Mouse (Mus musculus): ENCODE results near the gene Dennd1b. TPM values are rescaled to one million over a fixed set of nuclear protein-coding genes. Genes with fewer than 3 reads are reported as not detected.
A peak's percentile ranks its signal among the peaks of the same experiment; 100 is the strongest.

Gene Dennd1b
- total RNA-seq, 2 experiments from 2014 or later = 18.9 to 20.0 TPM

GRCm38 (mm10) chr1:139161619-139162018 lies 198.4 kb downstream of the Dennd1b start:
- no peak for DNase-seq
- intact Hi-C loops (cut with DNase I) = no loop called here

DNA sequence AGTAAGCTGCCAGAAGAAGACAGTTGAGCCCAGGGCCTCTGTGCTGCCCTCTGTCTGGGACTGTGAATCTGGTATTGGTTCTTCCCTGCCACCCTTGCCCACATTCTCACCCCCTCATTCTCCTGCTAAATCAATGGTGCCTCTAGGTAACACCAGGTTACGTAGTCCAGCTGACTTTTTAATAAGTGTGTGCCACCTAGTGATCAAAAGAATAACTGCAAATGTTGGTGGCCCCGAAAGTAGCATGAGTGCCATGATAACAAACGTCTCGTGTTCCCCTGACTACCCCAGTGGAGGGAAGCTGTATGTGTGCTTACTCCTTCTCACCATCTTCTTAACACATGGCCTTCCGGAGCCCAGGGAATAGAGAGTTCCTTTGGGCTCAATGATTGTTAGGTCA lies 199.6 kb downstream of the Dennd1b start:
- no peak for DNase-seq
- intact Hi-C loops (cut with DNase I) = no loop called here

DNA sequence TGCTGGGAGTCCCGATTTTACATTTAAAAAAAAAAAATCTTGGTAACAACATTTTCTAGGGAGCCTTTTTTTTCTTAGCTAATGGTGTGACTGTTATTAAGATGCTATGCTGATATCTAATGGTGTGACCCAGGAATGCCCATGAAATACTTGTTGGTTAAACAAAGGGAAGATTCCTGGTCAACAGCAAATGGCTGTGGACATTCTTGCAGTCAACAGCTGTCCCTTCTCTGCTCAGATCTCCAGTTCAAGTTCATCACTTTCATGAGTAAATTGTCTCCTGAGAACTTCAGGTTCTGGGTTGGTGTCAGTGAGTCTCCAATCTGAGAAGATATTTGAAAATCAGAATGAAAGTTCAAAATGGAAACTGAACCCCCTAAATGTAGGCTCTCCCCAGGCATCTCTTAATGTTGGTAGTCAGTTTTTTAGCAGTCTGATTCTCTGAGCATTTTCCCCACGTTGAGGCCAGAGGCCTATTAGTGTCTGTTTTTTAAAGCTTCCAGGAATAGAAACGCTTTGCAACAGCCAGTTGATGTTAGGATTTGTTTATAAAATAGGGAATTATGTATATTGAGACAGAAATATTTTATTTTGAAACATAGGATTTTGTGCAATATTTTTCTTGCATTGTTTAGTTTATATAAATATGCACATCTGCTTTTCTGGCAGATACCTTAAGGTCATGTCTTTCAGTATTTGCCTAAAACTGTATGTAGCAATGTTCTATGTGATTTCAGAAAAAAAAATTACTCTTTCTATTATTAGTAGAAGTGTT lies 211.0 kb downstream of the Dennd1b start:
- DNase-seq = no peak
- intact Hi-C loops (cut with DNase I) = no loop called here

- intact Hi-C loops (cut with DNase I) = no loop called here
- no peak for DNase-seq
These were observed 216.5 kb downstream of the Dennd1b start for GRCm38 (mm10) chr1:139179707-139180106.

DNA sequence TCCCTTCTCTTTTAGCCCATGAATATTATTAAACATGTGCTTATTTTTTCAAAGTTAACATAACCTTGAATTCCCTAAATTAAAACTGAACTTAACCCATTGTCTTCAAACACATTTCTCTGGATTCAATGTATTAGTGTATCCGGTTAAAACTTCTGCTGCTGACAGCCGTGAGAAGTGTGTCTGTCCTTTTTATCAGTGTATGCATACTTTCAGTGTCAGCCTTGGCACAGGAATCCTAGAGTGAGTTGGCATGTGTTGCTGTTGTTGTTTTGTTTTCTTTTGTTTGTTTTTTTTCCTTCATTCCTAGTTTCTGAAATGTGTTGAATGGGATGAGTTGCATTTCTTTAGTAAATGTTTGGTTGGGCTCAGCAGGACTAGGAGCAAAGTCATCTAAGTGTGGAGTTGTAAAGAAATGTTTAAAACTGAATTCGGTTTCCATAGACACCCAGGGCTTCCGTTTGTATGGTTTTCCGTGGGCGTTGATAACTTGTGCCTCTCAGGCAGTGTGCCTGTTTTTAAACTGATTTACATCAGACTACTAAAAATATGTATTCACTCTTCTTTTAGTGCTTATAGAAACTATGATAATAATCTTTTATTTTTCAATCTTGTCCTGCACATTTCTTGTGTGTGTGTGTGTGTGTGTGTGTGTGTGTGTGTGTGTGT lies 217.4 kb downstream of the Dennd1b start:
- DNase-seq = no peak
- intact Hi-C loops (cut with DNase I) = no loop called here

GRCm38 (mm10) chr1:139192635-139193034 lies 229.4 kb downstream of the Dennd1b start:
- no peak for DNase-seq
- intact Hi-C loops (cut with DNase I) = no loop called here

DNA sequence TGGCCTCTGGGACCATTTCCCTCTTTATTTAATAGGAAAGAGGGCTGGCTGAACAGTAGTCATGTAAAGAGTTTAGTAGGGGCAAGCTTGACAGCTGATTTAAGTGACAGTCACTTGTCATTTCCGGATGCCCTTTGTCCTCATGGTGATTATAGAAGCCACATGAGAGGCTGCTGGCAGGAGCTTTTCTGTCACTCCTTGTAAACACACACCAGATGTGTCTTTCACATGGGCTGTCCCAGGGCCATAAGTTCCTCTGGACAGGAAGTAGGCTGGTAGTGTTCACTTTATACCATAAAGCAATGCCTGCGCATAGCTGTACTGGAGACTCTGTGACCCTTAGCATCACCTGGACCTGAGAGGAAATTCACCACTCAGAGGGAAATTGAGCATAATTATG lies 230.8 kb downstream of the Dennd1b start:
- intact Hi-C loops (cut with DNase I) = no loop called here
- DNase-seq = no peak

DNA sequence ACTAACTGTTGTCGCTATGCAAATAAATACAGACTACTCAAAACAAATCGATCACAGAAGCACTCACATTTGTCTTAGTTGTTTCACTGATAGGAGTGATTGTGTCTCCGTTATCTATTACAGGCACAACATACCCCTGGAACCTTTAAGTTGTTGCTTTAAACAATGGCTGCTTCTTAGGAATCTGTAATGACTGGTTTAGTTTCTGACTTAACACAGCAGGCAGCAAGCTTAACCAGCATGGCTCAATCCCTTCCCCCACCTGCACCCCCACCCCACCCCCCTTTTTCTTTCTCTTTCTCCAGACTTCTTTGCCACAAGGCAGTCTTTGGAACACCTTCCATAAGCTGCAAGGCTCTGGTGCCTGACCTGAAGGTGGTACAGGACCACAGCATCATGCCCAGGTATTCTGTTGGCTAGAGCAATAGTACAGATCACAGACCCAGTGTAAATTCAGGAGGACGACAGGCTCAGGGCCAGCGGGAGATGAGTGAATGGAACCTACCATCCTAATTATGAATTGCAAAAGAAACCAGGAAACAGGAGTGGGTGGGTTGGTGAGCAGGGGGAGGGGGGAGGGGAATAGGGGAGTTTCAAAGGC lies 231.3 kb downstream of the Dennd1b start:
- no peak for DNase-seq
- intact Hi-C loops (cut with DNase I) = no loop called here

DNA sequence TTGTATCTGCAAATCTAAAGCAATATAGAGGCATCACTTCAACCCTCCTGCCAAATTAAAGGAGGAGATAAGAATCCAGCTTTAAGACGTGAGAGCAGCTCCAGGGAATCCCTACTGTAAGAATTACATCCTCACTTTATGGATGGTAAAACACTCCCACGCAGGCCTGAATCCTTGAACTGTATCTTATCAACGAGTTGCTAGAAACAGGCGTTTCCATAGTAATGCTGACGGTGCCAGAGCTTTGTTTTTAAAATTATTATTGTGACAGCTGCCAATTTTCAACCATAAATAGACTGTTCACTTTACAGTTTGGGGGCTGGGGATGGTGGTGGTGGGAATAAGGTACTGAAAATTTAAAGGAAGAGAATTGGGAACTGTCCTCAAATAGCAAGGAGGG lies 239.8 kb downstream of the Dennd1b start:
- DNase-seq = no peak
- intact Hi-C loops (cut with DNase I) = no loop called here

- DNase-seq = no peak
- intact Hi-C loops (cut with DNase I) = no loop called here
These were observed 243.0 kb downstream of the Dennd1b start for GRCm38 (mm10) chr1:139206259-139206658.

GRCm38 (mm10) chr1:139209796-139210195 lies 246.6 kb downstream of the Dennd1b start:
- intact Hi-C loops (cut with DNase I) = no loop called here
- peak; percentile 21 for DNase-seq

- intact Hi-C loops (cut with DNase I) = no loop called here
These were observed 247.3 kb downstream of the Dennd1b start for GRCm38 (mm10) chr1:139210505-139210904.

DNA sequence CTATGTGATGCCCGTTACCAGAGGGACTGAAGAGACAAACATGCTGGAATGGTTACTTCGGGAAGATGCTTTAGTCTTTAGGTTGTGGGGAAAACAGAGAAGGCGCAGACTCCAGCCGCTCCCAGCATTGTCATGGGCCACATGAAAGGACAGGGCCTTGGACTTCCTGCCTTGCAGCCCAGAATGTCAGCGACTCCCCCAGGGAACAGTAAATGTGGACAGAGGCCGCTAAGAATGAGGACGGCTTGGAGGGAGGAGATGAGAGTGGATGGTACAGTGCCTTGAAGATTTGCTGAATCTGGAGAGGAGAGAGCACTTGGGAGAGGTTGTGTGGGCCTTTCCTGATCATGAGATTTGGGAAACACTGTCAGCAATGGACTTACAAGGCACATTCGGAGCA lies 252.1 kb downstream of the Dennd1b start:
- intact Hi-C loops (cut with DNase I) = no loop called here
- no peak for DNase-seq

More at GRCm38 (mm10) chr1:139210505-139210904, 247.3 kb downstream of the Dennd1b start:
- no peak for DNase-seq

- intact Hi-C loops (cut with DNase I) = no loop called here
- no peak for DNase-seq
These were observed 260.6 kb downstream of the Dennd1b start for GRCm38 (mm10) chr1:139223804-139224203.

DNA sequence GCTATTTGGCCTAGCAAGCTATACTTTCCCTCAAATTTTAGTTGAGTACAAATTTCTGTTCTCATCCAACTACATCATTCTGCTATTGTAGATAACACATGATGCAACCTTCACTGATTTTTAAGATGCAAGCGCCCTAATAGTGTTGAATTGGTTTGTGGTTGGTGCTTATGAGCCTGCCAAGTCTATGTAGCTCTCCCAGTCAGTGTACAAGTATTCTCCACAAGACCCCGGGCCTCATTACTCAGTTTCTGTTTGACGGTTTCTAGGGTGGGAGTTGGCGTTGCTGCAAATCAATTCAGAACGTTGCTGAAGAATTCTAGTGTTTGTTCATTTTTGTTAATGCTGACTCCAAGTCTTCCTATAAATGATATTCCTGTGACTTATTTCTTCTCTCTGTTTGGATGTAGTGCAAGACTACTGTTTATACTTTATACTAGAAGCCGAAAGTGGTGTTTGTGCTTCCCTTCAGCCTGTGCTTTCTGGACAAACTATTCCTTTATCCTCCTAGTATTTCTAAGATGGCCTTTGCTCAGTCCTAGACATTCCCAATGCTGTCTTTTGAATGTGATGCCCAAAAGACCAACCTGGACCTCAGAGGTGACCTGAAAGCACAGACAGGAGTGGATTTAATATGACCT lies 261.2 kb downstream of the Dennd1b start:
- intact Hi-C loops (cut with DNase I) = no loop called here
- no peak for DNase-seq

Other genes starting within 250 kb of the Dennd1b start
- 1 to 10 TPM; 1.8 to 4.9 TPM for gene Lhx9, start 114.9 kb upstream of the Dennd1b start, total RNA-seq (2021)
- gene 2310009B15Rik, start 106.6 kb upstream of the Dennd1b start, total RNA-seq (2021) = 10 to 100 TPM; 14.7 to 17.2 TPM

Measured in left cerebral cortex, postnatal 4 days (tissue).